In the genomic region with DNA sequence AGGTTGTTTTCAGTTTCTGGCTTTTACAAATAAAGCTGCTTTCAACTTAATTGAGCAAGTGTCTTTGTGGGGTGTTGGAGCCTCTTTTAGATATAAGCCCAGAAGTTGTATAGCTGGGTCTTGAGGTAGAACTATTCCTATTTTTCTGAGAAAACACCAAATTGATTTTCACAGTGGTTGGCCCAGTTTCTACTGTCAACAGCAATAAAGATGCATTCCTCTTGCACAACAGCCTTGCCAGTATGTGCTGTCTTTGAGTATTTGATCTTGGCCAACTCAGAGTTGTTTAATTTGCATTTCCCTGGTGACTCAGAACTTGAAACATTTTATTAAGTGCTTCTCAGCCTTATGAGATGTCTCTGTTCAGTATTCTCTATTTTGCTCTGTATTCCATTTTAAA, we compare ENCODE assay signal across 32 mouse cellular contexts. TPM values are rescaled to one million over a fixed set of nuclear protein-coding genes. Genes with fewer than 3 reads are reported as not detected.
"Had no signal": no experiment of that assay in that cellular context is flagged by ENCODE, and none has a peak within 500 bp of the region (broad histone marks: within the 10 kb centered on the region; RNA-seq: fewer than 3 reads in every experiment).

No protein-coding gene starts in this region.

- DNase-seq: gastrocnemius, postnatal 14 days; gastrocnemius, postnatal 36 days; heart, adult 11 months; heart, adult 2 months; heart, postnatal 14 days; heart, postnatal 36 days; kidney, adult 11 months; kidney, adult 2 months; kidney, adult 9 months; kidney, postnatal 10 days; kidney, postnatal 25 days; kidney, postnatal 4 days; liver; liver, embryonic 13.5 days had no signal

- H3K9me3 ChIP-seq: heart, embryonic 13.5 days; heart, embryonic 15.5 days; hindbrain, embryonic 13.5 days; hindbrain, embryonic 15.5 days; kidney, embryonic 15.5 days; limb, embryonic 10.5 days; liver, embryonic 13.5 days had no signal

- H3K36me3 ChIP-seq: heart, embryonic 13.5 days; heart, embryonic 15.5 days; hindbrain, embryonic 13.5 days; hindbrain, embryonic 15.5 days; kidney, embryonic 15.5 days; limb, embryonic 10.5 days; limb, embryonic 12.5 days; liver, embryonic 13.5 days had no signal

- H3K4me2 ChIP-seq: heart, embryonic 11.5 days; heart, embryonic 13.5 days; heart, embryonic 15.5 days; hindbrain, embryonic 13.5 days; hindbrain, embryonic 15.5 days; kidney, embryonic 15.5 days; limb, embryonic 12.5 days; liver, embryonic 11.5 days; liver, embryonic 13.5 days had no signal

- H3K27ac ChIP-seq: heart, adult 2 months; heart, embryonic 13.5 days; heart, embryonic 15.5 days; hindbrain, embryonic 13.5 days; hindbrain, embryonic 15.5 days; hindbrain, postnatal 0 days; kidney, embryonic 15.5 days; layer of hippocampus, adult 2 months; left cerebral cortex, adult 2 months; limb, embryonic 10.5 days; limb, embryonic 12.5 days; liver, embryonic 13.5 days had no signal

- H3K9ac ChIP-seq: heart, embryonic 13.5 days; heart, embryonic 15.5 days; hindbrain, embryonic 13.5 days; hindbrain, embryonic 15.5 days; kidney, embryonic 15.5 days; limb, embryonic 12.5 days; liver, embryonic 13.5 days had no signal

- ATAC-seq: hindbrain, postnatal 0 days; intestine, embryonic 16.5 days had no signal

- H3K4me3 ChIP-seq: heart, adult 2 months; heart, embryonic 13.5 days; heart, embryonic 15.5 days; hindbrain, embryonic 13.5 days; hindbrain, embryonic 15.5 days; kidney, embryonic 15.5 days; layer of hippocampus, adult 2 months; left cerebral cortex, adult 2 months; limb, embryonic 10.5 days; limb, embryonic 12.5 days; liver, embryonic 13.5 days had no signal

- H3K27me3 ChIP-seq: heart, embryonic 13.5 days; heart, embryonic 15.5 days; hindbrain, embryonic 13.5 days; hindbrain, embryonic 15.5 days; kidney, embryonic 15.5 days; limb, embryonic 12.5 days; liver, embryonic 13.5 days had no signal

- H3K4me1 ChIP-seq: heart, embryonic 13.5 days; heart, embryonic 15.5 days; hindbrain, embryonic 13.5 days; hindbrain, embryonic 15.5 days; kidney, embryonic 15.5 days; limb, embryonic 10.5 days; limb, embryonic 12.5 days; liver, embryonic 13.5 days had no signal

RNA-seq across cellular contexts. Expression of a gene that starts 10.7 kb away (rescaled TPM):
- polyA plus RNA-seq: gonadal fat pad, adult 2 months; heart, adult 2 months; heart, embryonic 11.5 days; heart, embryonic 13.5 days; heart, embryonic 15.5 days; heart, postnatal 0 days; hindbrain, embryonic 11.5 days; hindbrain, embryonic 13.5 days; hindbrain, embryonic 15.5 days; hindbrain, postnatal 0 days; intestine, embryonic 14.5 days; intestine, embryonic 16.5 days; kidney, adult 2 months; kidney, embryonic 15.5 days; limb, embryonic 10.5 days; limb, embryonic 12.5 days; limb, embryonic 14.5 days; liver, embryonic 11.5 days; liver, embryonic 13.5 days had no signal

RNA-seq across cellular contexts. Expression of a gene that starts 22.5 kb away (rescaled TPM):
- polyA plus RNA-seq: gonadal fat pad, adult 2 months; heart, adult 2 months; heart, embryonic 11.5 days; heart, embryonic 13.5 days; heart, embryonic 15.5 days; heart, postnatal 0 days; hindbrain, embryonic 11.5 days; hindbrain, embryonic 13.5 days; hindbrain, embryonic 15.5 days; hindbrain, postnatal 0 days; intestine, embryonic 14.5 days; intestine, embryonic 16.5 days; kidney, adult 2 months; kidney, embryonic 15.5 days; limb, embryonic 10.5 days; limb, embryonic 12.5 days; limb, embryonic 14.5 days; liver, embryonic 11.5 days; liver, embryonic 13.5 days had no signal
